Mouse (Mus musculus): ENCODE results near the gene Rpl27. TPM values are rescaled to one million over a fixed set of nuclear protein-coding genes. Genes with fewer than 3 reads are reported as not detected.
A peak's percentile ranks its signal among the peaks of the same experiment; 100 is the strongest.

The Rpl27 gene
- 10 to 100 TPM; 31.6 to 32.9 TPM for total RNA-seq (2021)
- long read RNA-seq, experiment 1, transcript Rpl27-201 (5 exons, 614 nt) = major isoform, 44 of 54 reads
- long read RNA-seq, experiment 1, transcript Rpl27-202 (4 exons, 732 nt) = minor isoform, 8 of 54 reads
- long read RNA-seq, experiment 1, partial matches to known transcripts = 2 of 54 reads
- long read RNA-seq, experiment 1, other reads (novel, unspliced or antisense) = 0 of 54 reads
- long read RNA-seq, experiment 2, transcript Rpl27-201 (5 exons, 614 nt) = major isoform, 53 of 69 reads
- long read RNA-seq, experiment 2, transcript Rpl27-202 (4 exons, 732 nt) = minor isoform, 11 of 69 reads
- long read RNA-seq, experiment 2, partial matches to known transcripts = 4 of 69 reads
- long read RNA-seq, experiment 2, other reads (novel, unspliced or antisense) = 1 of 69 reads

GRCm38 (mm10) chr11:101442127-101442693 lies at the start of gene Rpl27:
Gene Rpl27 (plus strand): TSS chr11:101442298.
- TF ChIP-seq CTCF (conservative IDR thresholded peaks at IDR 0.05) = peak; percentile 69
- Histone ChIP-seq H3K27ac (peak within 1 kb of the TSS; percentile 95), H3K4me3 (peak within 1 kb of the TSS; percentile 71)
- DNase-seq (ENCODE audit: low spot score in 2 of 2) = peak; percentile 96 to 99

DNA sequence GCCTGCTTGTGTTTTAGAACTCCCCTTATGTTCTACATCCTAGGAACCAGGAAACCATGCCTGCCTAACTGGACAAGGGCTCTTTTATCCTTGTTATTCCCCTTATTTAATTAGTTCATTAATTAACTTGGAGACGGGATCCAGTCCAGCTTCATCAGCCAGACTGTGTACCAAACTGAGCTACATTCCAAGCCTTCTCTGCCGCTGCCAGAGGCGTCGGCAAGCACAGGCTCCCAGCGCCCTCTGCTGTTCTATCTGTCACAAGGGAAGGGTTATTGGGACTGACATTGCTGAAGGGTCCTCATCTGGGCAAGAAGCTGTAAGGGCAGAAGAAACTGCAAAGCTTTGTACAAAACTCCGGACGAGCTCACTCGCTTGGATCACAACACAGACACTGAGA lies 47.0 kb upstream of the Rpl27 start:
- H3K4me3 ChIP-seq = no peak overlapping the region
- TF ChIP-seq CTCF (conservative IDR thresholded peaks at IDR 0.05) = peak; percentile 95
- peak; percentile 79 to 86 for DNase-seq (ENCODE audit: low spot score in 2 of 2)
- H3K27ac ChIP-seq = peak overlapping the region; percentile 71; the same call in 1 of the 2 replicates

- no peak for DNase-seq (ENCODE audit: low spot score in 2 of 2)
- Histone ChIP-seq H3K4me3 (no peak overlapping the region), H3K27ac (no peak overlapping the region)
- peak; percentile 48 for TF ChIP-seq CTCF (conservative IDR thresholded peaks at IDR 0.05)
These were observed 26.8 kb upstream of the Rpl27 start for GRCm38 (mm10) chr11:101415306-101415705.

DNA sequence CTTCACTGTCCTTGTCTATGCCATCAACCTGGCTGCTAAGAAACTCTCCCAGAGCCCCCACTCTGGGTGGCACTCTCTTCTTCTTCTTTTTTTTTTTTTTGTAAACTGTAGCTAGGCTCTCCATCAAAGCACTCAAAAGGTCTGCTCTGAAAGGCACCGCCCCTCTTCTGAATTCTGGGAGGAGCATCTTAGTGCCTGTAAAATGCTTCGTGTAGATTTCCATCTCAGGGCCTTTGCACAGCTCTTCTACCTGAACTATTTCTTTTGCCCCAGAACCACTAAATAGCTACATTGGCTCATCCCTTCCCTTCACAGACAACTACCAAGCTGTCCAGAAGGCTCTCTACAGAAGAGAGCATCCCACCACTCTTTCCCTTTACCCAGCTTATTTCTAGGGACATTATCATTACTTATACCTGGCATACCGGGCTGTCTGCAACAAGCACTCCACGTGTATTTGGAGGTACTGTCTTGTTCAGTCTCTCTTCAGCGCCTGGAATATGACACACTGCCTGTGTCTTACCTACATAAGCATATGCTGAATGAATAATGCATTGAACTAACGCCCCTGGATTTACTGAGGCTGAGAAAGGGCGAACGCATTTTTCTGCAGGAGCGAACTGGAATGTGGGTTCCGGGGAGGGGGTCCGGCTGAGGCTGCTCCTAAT lies 25.5 kb upstream of the Rpl27 start:
- no peak for TF ChIP-seq CTCF (conservative IDR thresholded peaks at IDR 0.05)
- Histone ChIP-seq H3K27ac (peak overlapping the region; percentile 88), H3K4me3 (peak overlapping the region; percentile 91)
- no peak for DNase-seq (ENCODE audit: low spot score in 2 of 2)

- Histone ChIP-seq H3K4me3 (peak within 1 kb of the TSS; percentile 91), H3K27ac (peak within 1 kb of the TSS; percentile 88)
- no peak; the same call in none of the 2 replicates for TF ChIP-seq CTCF (conservative IDR thresholded peaks at IDR 0.05)
- peak; percentile 81 to 90 for DNase-seq (ENCODE audit: low spot score in 2 of 2)
These were observed 24.8 kb upstream of the Rpl27 start, which contains the start of gene Aarsd1 for GRCm38 (mm10) chr11:101417101-101417855. Gene Aarsd1 (minus strand): TSS chr11:101417615.

DNA sequence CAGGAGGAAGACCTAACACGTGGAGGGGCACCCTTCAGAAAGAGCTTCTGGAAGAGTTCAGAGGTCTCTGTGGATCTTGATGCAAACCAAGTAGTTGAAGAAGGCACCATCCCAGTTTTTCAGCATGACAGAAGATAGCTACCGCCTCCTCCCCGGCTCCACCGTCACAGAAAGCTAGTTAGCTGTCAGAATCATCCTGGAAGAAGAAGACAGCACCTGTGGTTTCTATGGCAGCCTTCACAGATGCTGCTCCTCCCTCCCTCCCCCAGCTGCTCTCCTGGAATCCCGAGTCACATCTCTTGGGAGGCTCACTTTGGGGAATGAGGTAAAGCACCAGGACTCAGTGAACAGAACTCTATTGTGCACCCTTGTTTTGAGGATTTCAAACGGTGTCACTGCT lies 23.1 kb upstream of the Rpl27 start:
- no peak overlapping the region for H3K4me3 ChIP-seq
- no peak overlapping the region for H3K27ac ChIP-seq
- no peak for TF ChIP-seq CTCF (conservative IDR thresholded peaks at IDR 0.05)
- no peak for DNase-seq (ENCODE audit: low spot score in 2 of 2)

DNA sequence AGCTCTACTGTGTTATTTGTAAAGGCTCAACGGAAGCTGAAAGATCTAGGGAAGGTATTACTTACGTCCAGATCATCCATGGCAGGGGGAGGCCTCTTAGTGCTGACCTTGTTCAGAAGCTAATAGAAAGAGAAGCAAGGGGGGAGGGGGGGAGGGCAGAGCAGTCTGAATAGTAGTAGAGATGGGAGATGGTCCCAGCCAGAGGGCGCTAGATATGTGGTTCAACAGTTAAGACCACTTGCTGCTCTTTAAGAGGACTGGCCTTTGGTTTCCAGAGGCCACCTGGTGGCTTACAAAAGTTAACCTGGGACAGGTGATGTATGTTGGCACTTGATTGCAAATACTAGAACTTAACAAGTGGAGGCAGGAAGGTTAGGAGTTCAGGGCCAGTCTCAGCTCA lies 22.5 kb upstream of the Rpl27 start:
- Histone ChIP-seq H3K27ac (no peak overlapping the region), H3K4me3 (no peak overlapping the region)
- no peak for DNase-seq (ENCODE audit: low spot score in 2 of 2)
- peak; percentile 55 for TF ChIP-seq CTCF (conservative IDR thresholded peaks at IDR 0.05)

GRCm38 (mm10) chr11:101420148-101420547 lies 21.9 kb upstream of the Rpl27 start:
- Histone ChIP-seq H3K4me3 (no peak overlapping the region), H3K27ac (no peak overlapping the region)
- TF ChIP-seq CTCF (conservative IDR thresholded peaks at IDR 0.05) = no peak
- no peak for DNase-seq (ENCODE audit: low spot score in 2 of 2)

GRCm38 (mm10) chr11:101424105-101424851 lies 17.8 kb upstream of the Rpl27 start, which contains the start of gene Gm27029:
Gene Gm27029 (minus strand): TSS chr11:101424796.
- no peak for TF ChIP-seq CTCF (conservative IDR thresholded peaks at IDR 0.05)
- Histone ChIP-seq H3K4me3 (peak within 1 kb of the TSS; percentile 91), H3K27ac (peak within 1 kb of the TSS; percentile 96)
- no peak for DNase-seq (ENCODE audit: low spot score in 2 of 2)

DNA sequence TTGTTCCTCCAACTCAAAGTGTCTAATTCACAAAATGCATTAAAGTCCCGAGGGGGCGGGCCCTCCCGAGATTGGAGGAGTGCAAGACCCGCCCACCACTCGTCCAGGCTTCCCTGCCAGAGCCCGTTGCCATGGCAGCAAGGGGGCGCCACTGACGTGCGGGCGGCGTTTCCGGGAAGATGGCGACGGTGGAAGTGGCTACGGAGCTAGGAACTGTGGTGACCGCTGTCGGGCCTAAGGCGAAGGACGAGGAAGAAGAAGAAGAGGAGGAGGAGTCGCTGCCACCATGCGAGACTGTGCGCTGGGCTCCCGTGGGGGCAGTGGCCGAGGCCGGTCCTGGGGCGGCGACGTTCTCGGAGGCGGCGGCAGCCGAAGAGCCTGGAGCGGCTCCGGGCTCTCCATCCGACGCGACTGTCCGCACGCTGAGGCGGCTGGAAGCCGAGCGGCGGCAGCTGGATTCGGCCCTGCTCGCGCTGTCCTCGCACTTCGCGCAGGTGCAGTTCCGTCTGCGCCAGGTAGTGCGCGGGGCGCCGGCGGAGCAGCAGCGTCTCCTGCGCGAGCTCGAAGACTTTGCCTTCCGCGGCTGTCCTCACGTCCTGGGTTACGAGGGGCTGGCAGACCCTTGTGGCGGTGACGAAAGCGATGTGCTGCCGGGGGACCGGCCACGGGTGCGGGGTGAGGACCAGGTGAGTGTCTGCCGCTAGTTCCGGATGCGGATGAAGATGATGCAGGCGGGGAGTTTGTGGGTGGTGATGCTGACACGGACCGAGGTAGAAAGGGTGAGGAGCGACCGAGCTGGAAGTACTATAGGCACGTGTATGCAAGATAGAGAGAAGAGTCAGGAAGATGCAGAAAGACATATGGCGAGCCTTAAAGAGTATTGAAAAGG lies 16.9 kb upstream of the Rpl27 start, which contains the start of the genes Rundc1 and Ptges3l:
Rundc1 (plus strand) TSS at position 161 of the 889 bp plus-strand sequence.
Ptges3l (minus strand) TSS at position 409 of the 889 bp plus-strand sequence.
- peak within 1 kb of the TSS; percentile 91 for H3K4me3 ChIP-seq
- DNase-seq (ENCODE audit: low spot score in 2 of 2) = peak; percentile 98
- TF ChIP-seq CTCF (conservative IDR thresholded peaks at IDR 0.05) = peak; percentile 52
- H3K27ac ChIP-seq = peak within 1 kb of the TSS; percentile 96

- TF ChIP-seq CTCF (conservative IDR thresholded peaks at IDR 0.05) = no peak
- no peak for DNase-seq (ENCODE audit: low spot score in 2 of 2)
- Histone ChIP-seq H3K27ac (no peak overlapping the region), H3K4me3 (peak overlapping the region; percentile 91)
These were observed 15.9 kb upstream of the Rpl27 start for GRCm38 (mm10) chr11:101426165-101426564.

Data from layer of hippocampus, adult 2 months (tissue).